Mouse (Mus musculus): ENCODE data around the gene Rai1. TPM values are rescaled to one million over a fixed set of nuclear protein-coding genes. Genes with fewer than 3 reads are reported as not detected.

Rai1 gene
- polyA plus RNA-seq, 2 experiments from 2014 or later, result 8.4 to 8.9 TPM

DNA sequence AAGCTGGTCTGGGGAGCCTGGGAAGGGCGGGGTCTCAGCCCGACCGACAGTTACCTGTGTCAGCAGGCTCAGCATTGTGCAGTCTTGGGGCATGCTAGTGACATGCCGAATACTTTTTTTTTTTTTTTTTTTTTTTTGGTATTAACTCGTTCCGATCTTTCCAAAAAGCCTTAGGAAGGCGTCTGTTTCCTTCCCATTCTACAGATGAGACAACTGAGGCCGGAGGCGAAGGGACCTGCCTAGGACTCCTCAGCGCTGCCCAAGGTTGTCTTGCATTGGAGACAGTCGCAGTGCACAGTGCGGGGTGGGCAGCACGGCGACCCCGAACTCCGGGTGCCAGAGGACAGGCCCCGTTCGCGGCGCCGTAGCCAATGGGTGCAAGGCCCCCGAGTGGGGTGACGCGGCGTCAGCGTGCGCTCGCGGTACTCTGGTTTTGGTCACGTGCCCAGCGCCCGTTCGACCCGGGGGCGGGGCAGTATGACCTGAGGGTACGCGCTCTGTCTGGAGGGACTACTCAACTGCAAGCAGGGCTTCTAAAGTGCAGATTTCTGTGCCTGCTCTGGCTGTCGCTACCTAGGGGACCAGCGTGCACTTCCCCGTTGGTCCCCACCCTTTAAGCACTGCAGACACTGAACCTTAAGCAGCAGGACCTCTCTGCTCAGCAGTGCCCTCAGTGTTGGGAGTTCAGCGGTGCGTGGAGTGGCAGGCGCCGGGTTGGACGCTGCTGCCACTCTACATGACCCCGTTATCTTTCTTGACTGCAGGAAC is 117.8 kb downstream of the Rai1 start, which contains the start of gene Srebf1:
TSS of gene Srebf1 (minus strand) at position 113 of the 768 bp plus-strand sequence.
- ATAC-seq, result peak; percentile 79

DNA sequence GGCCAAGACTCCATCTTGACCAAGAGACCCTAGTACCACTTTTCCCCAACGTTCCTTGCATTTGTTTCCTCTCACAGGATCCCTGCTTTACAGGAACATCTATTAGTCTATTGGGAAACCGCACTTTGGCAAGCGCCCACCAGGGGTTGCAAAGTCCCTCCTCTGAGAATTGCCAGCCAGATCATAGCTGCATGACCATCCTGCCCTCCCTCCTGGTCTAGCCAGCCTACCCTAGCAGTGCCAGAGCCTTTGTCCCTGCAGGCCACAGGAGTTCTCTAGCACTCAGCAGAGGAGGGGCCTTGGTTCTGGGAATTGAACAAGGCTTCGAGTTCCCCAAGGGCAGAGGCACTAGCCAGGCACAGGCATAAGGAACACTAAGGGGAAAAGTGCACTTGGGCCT is 119.9 kb downstream of the Rai1 start:
- no peak for ATAC-seq

DNA sequence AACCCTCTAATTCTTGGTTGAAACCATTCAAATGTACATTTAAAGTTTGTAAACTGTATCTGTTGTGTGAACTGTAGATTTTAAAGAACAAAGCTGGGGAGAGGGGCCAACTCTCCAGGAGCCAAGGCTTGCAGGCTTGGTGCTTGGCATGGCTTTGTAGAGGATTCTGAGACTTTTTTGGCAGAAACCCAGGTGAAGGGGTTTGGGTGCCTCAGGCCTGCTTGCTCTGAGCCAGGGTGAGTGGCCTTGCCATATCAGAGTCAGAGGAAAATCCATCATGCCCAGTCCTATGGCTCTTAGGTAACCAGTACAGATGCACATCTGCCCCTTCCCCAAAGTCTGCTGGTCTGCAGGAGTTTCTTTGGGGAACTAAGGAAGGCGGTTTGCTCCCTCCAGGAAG is 121.1 kb downstream of the Rai1 start:
- no peak for ATAC-seq

DNA sequence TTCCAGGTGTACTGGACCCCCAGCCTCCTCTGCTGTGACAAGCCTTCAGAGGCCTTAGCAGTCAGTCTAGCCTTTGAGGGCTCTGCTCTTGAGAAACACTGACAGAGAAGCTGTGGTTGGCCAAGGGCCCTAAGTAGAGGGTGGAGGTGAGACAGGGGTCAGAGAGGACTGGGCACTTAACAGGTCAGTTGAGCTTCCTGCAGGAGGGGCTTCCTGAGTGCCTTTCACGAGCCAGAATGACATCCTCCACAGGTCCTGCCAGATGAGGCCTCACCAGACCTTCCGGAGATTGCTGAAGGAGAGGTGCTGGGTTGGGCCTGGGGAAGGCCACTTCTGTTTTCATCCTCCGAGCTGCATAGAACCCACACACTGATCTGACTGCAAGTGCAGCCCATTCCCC is 123.7 kb downstream of the Rai1 start:
- no peak for ATAC-seq

DNA sequence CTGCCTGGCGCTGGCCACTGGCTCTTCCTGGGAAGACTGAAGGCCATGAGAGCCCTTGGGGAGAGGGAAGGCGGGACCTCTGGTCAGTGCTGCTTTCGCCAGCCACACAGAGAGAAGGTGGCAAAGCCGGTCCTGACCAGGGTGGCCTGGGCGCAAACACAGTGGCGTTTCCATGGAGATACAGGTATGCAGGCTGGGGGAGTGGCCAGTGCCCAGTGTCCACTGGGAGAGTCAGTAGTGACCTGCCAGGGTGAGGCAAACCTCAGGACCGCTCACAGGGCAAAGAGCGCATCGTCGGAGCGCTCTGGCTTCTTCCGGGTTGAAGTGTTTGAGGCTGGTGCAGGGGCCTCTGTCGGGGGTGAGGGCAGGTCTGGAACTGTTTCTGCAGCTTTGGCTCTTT is 125.0 kb downstream of the Rai1 start:
- no peak for ATAC-seq

DNA sequence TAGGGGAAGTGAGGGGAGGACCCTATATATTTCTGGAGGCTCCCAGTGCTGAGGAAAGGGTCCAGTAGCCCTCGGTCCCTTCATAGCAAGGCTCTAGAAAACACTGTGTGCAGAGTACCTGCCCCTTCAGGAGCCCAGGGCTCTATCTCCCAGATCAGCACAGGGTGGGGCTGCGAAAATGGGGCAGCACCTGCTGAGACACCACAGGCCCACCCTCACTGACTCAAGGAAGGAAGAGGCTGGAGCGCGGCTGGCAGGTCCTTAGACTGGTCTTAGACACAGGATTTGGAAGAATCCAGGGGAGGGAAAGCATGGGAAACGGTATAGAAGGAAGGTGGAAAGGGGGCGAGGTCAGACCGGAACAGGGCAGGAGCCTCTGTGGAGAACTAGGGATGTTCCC is 125.7 kb downstream of the Rai1 start:
- no peak for ATAC-seq

DNA sequence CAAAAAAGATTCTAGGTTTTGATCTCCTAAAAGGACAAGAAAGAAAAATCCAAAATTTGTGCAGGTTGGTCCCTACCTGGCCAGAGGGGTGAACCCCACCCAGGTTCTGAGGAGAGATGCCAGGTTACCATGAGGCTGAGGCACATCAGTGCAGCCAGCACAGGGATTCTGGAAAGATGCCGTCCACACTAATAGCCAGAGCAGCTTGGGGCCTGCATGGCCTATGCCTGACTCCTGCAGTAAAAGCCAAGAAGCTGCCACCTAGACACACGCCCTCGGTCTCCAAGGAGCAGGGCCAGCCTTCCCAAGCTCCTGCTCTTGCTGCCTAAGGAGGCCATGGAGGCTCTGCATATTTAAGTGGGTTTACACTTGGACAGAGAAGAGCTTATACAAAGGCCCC is 126.5 kb downstream of the Rai1 start:
- no peak for ATAC-seq

DNA sequence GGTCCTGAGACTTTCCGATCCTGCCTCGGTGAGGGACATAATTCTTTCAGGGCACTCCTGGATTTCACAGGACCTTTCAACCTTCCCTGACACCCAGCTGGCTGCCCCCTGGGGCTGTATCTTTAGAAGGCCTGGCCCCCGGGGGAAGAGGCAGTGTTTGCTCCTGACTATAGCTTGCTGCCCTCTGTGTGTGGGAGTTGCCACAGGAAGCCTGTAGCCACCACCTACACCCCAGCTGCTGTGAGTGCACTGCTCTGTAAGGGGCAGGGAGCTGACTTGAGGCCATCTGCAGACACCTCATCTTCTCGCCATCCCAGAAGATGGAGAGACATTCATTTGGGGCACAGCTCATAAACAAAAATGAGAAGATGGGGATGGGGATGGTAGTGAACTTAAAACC is 127.1 kb downstream of the Rai1 start:
- ATAC-seq, result peak; percentile 59

DNA sequence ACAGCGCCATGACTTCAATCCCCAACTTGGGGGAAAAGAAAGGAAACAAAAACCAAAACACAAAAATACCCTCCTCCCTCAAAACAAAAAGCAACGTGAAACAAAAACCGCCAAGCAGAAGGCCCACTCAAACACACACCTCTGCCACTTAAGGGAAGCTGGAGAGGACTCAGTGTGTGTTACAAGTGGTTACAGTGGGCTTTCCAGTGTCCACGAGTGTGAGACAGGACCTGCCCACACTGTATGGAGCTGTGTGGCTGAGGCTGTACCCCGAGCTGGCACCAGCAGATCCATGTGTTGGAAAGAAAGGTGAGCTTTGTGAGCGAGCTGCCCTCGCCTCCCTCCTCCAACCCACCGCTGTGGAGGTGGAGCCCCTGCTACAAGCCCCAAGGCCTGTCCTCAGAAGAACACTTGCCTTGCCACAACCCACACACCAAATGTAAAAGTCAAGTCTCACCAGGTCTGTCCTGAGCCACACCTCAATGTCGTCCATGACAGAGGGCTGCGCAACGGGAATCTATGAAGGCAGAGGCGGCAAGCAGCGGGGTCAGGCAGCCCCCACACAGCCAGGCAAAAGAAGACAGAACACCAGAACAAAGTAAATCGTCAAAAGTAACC is 127.7 kb downstream of the Rai1 start:
- ATAC-seq, result peak; percentile 30

DNA sequence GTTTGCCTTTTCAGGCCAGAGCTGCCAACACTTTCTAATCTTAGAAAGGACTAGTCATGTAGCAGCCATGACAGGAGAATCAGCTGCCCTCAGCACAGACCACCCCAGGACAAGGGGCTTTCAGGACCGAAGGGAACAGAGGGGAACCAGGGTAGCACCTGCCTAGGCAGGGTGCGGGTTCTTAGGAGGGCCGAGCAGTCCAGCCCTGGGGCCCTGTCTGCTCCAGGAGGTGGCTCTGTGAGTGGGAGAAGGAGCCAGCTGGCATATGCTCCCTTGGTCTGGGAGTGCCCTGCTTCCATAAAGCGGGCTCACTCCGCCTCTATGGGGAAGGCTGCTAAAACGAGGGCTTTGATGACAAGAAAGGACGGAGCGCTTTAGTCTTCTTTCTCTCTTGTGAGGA is 128.4 kb downstream of the Rai1 start:
- ATAC-seq, result no peak

DNA sequence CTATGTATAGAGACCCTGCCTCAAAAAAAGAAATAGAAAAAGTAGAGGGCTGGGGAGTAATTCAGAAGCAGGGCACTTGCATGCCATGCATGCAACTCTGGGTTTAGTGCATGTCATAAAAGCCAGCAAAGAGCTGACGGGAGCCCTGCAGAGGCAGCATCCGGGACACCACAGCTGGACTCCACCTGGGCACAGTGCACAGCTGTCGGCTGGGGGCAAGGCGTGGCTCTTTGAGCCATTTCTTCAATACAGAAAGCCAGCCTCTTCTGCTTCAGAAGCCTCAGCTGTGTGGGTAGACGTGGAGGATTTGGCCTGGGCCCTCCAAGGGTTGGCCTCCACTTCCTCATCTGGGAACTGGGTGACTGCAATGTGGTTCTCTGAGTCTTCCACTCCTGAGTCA is 130.5 kb downstream of the Rai1 start:
- no peak for ATAC-seq

DNA sequence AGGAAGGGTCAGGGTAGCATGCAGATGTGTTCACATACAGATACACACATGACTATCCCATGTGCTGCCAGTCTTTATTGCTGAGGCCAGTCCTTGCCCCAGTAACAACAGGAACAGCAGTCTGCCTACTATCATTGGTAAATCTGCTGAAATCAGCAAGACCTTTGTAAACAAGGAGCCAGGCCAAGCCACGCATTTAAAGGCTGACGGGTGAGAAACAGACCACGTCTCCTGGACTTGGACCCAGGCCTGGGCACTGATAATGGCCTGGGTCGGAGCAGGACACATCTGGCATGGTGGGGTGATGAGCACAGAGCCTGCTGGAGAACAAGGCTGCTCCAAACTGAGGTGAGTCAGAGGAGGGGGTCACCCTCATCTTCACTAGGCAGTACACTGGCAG is 135.7 kb downstream of the Rai1 start:
- no peak for ATAC-seq

DNA sequence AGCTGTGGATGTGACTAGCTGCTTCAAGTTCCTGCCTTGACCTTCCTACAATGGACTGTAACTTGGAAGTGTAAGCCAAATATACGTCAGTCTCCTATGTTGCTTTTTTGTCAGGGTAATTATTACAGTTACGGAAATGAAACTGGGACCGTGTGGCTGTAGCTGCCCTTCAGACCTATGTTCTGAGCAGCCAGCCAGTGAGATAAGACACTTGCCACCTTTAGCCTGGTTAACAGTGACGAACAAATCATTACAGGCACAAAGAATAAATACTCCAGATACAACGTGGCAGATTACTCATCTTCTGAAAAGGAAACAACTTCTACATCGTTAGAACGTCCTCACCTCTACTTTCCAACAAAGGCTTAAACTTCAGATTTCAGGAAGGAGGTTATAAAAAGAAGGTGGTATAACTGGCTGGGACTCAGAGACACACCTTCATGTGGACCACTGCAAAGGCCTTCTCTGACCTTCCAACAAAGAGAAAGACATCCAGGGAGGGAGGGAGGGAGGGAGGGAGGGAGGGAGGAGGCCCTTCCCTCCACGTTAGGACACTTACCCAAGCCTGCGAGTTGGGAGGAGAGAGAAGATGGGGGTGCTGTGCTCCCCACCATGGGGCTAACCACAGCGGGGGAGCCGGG is 139.8 kb downstream of the Rai1 start:
- ATAC-seq, result no peak

DNA sequence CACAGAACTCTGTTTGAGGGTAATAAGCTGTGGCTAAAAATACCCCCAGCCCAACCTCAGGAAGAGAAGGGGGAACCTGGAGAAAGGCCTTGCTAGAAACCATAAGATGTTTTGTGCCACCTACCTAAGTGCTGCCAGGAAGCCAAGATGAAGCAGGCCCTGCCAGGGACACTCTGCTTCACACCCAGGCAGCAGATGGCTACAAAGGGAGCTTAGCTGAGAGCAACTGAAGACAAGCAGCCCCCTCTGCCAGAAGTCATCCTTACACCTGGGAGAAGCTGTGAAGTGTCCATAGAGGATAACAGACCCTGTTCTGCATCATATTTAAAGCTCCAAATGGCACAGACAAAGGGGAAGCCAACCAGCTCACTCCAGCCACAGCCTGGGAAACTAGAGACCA is 141.3 kb downstream of the Rai1 start:
- ATAC-seq, result no peak

DNA sequence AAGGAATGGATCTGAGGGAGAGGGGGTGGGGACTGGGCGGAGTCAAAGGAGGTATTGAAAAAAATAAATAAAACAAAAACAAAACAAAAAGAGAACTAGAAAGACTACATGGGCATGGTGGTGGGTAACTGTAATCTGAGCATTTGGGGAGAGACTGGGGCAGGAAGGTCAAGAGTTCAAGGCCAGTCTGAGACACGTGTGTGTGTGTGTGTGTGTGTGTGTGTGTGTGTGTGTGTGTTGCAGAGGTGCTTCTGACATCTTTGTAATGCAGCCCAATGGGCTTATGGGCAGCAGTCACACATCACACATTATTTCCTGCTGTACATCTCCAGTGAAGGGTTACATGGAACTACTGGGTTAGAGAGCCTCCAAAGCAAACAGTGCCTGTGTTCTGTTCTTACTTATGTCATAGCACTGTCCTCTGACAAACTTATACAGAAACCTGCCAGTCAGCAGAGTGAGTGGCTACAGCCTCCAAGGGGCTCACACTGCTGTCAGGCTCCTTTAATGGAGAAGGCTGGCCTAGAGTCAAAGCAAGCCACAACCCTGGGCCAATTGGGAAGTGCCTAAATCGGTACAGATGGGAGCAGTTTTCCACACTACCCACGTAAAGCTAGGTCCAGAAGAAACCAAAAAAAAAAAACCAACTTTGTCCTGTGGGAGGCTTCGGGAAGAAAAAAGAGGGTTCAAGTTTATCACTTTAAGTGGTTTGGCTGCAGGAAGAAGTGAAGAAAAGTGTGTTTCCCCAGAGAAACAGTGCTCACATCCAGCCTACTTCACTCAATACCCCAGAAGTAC is 143.1 kb downstream of the Rai1 start:
- ATAC-seq, result no peak

Other genes with a start within 250 kb of the Rai1 start
- 1 to 10 TPM; 4.5 to 5.3 TPM for gene Med9, start 156.8 kb upstream of the Rai1 start, polyA plus RNA-seq (2017; shearing (Covaris generic))
- gene Rasd1, start 140.1 kb upstream of the Rai1 start, polyA plus RNA-seq (2017; shearing (Covaris generic)), result under 1 TPM; 0.52 to 0.59 TPM
- 1 to 10 TPM in 1 of 2 experiments, under 1 TPM in 1; 0.79 to 2.2 TPM for gene Pemt, start 58.5 kb upstream of the Rai1 start, polyA plus RNA-seq (2017; shearing (Covaris generic))
- 10 to 100 TPM; 20.7 to 28.6 TPM for gene Srebf1, start 117.6 kb downstream of the Rai1 start, polyA plus RNA-seq (2017; shearing (Covaris generic))
- 10 to 100 TPM; 29.4 to 56.3 TPM for gene Tom1l2, start 247.9 kb downstream of the Rai1 start, polyA plus RNA-seq (2017; shearing (Covaris generic))
- under 1 TPM; 0.23 to 0.53 TPM for gene Drc3, start 248.3 kb downstream of the Rai1 start, polyA plus RNA-seq (2017; shearing (Covaris generic))